Mouse (Mus musculus) heart, adult 2 months (tissue): ENCODE data around the gene Tmem147. TPM values are rescaled to one million over a fixed set of nuclear protein-coding genes. Genes with fewer than 3 reads are reported as not detected.
"Not testable (repeated sequence)": the region's sequence is repeated elsewhere in the genome, so short reads cannot be mapped to it uniquely, and the experiment has no call there.

Experiments
- DNase-seq, 2 experiments: peaks; one replicate each; pipeline ENCODE4 v3.0.0; 2021
- H3K27ac ChIP-seq: fragments of 200-600 bp; 2 replicates; pipeline ENCODE4 v1.8.1; 2022
- H3K27me3 ChIP-seq: fragments of 200-500 bp; 2 replicates; pipeline ENCODE4 v1.6.1; 2012; ENCODE audit warnings: mild to moderate bottlenecking, low read length, inconsistent platforms, mixed read lengths; ENCODE audit not compliant: control insufficient read depth, insufficient read depth
- H3K36me3 ChIP-seq: fragments of 200-500 bp; 2 replicates; pipeline ENCODE4 v1.6.1; 2012; ENCODE audit warnings: low read length, inconsistent platforms; ENCODE audit not compliant: control insufficient read depth, insufficient read depth
- H3K4me1 ChIP-seq: fragments of 200-500 bp; 2 replicates; pipeline ENCODE4 v1.6.1; 2011; ENCODE audit warnings: low read length; ENCODE audit not compliant: control insufficient read depth, insufficient read depth
- H3K4me3 ChIP-seq: fragments of 200-600 bp; 2 replicates; pipeline ENCODE4 v1.8.1; 2022
- H3K79me2 ChIP-seq: fragments of 200-500 bp; replicated peaks from 2 replicates; pipeline ENCODE4 v1.6.1; 2012; ENCODE audit warnings: mild to moderate bottlenecking, inconsistent platforms, low read length, moderate library complexity, mixed read lengths; ENCODE audit not compliant: control insufficient read depth, insufficient read depth
- H3K9ac ChIP-seq: fragments of 200-500 bp; 2 replicates; pipeline ENCODE4 v1.6.1; 2012; ENCODE audit warnings: low read depth, mild to moderate bottlenecking, control low read depth, inconsistent platforms, low read length, mixed read lengths
- CTCF ChIP-seq: fragments of 200-600 bp; IDR thresholded peaks from 2 replicates; pipeline ENCODE4 v1.8.1; 2022; ENCODE audit warnings: antibody characterized with exemption, mild to moderate bottlenecking, moderate library complexity
- EP300 ChIP-seq: fragments of 200-500 bp; IDR thresholded peaks from 2 replicates; pipeline ENCODE4 v1.6.1; 2011; ENCODE audit warnings: low read depth, low read length, control low read depth; ENCODE audit not compliant: insufficient read depth
- POLR2A ChIP-seq: fragments of 200-500 bp; IDR thresholded peaks from 2 replicates; pipeline ENCODE4 v1.6.1; 2011; ENCODE audit warnings: mild to moderate bottlenecking, low read depth, low read length, control low read depth; ENCODE audit not compliant: insufficient read depth
- WGBS: fragments of 180-500 bp; shearing (Covaris S2); methylation state at CpG from one replicate; pipeline ENCODE4 v1.1.7; 2018; 5-methylcytosine and 5-hydroxymethylcytosine counted together
- intact Hi-C: fragments of 180-260 bp; cut with DNase I; formaldehyde crosslinking; loops from one replicate; pipeline ENCODE4 v1.15.1; 2025
- polyA plus RNA-seq: library from polyadenylated mRNA; depleted of rRNA; stranded (reverse); fragments of >200 nt; gene quantifications from 2 replicates; pipeline ENCODE4 v1.2.3, GENCODE M21; 2012
- total RNA-seq, 2 experiments: library from RNA; stranded (reverse); gene quantifications; 2 replicates each; pipeline ENCODE4 v1.2.3; 2021

Tmem147 gene
- total and polyA plus RNA-seq, 3 experiments: 219 to 293 (median 241) TPM

DNA sequence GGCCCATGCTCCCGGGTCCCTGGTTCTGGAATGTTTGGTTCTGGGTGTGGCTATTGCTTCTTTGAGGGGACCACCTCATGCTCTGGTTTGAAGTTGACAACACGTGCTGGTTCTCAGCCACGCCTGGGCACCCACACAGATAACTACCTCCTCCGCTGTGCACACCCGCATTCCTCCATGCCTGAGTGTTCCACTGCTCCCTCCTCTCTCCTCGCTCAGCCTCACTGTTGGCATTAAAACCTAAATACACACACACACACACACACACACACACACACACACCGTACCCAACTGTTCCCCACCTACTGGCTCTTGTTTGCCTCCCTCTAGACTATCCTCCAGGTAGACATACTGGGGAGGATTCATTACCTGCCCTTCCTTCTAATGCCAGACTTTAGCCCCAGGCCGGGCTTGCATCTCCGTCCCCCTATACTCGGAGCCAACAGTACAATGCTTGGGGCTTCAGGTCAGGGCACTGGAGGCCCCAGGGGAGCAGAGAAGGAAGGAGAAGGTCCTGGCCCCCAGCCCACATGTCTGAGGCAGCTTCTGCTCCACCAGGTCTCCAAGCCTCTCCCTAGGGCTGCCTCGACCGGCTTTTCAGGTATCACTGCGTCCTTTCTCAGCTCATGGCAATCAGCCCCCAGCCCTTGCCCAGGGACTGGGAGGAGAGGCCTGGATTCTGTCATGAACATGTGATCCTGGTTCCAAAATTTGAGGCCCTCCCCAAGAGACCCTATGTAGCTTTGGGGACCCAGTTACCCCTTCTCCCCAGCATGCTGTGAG lies 20.7 kb upstream of the Tmem147 start:
- no peak for DNase-seq
- Histone ChIP-seq H3K27me3 (no peaks in the 10 kb centered on the region), H3K4me1 (no peaks in the 10 kb centered on the region), H3K79me2 (no peaks in the 10 kb centered on the region), H3K36me3 (no peaks in the 10 kb centered on the region), H3K4me3 (no peak overlapping the region), H3K9ac (no peak overlapping the region), H3K27ac (no peak overlapping the region)
- intact Hi-C loops: no loop called here
- WGBS: 75% methylated on average over 13 of the region's 13 CpGs
- TF ChIP-seq POLR2A (no peak), EP300 (no peak), CTCF (no peak)

GRCm38 (mm10) chr7:30747525-30748204 lies 18.3 kb upstream of the Tmem147 start:
- H3K79me2 ChIP-seq: no peaks in the 10 kb centered on the region
- no peak for TF ChIP-seq EP300
- no peak overlapping the region for H3K9ac ChIP-seq
- no peak overlapping the region for H3K4me3 ChIP-seq
- no peaks in the 10 kb centered on the region for H3K4me1 ChIP-seq
- WGBS: 84% methylated on average over 7 of the region's 7 CpGs
- H3K27ac ChIP-seq: no peak overlapping the region
- intact Hi-C loops: no loop called here
- H3K36me3 ChIP-seq: no peaks in the 10 kb centered on the region
- no peaks in the 10 kb centered on the region for H3K27me3 ChIP-seq
- no peak for DNase-seq

DNA sequence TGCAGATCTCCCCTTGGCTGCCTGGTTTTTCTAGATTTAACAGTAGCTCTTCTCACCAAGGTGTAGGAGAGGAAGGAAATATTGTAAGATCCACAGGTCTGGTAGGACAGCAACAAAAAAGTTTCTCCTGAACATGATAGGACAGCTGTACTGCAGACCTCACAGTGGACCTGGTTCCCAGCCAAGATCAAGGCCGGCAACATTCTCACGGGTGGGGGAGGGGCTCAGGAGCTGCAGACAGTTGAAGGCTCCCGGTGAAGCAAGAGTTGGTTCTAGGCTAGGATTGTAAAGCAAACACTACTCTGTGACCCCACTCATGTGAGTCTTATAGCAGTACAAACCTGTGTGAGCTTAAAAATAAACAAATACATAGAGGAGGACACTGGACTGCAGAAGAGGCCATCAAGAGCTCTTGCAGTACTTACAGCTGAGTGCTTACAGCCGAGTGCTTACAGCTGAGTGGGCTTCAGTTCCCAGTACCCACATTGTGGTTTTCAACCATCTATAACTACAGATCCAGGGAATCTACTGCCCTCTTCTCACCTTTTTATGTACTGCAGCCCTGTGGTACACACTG lies 14.8 kb upstream of the Tmem147 start:
- intact Hi-C loops: no loop called here
- Histone ChIP-seq H3K9ac (no peak overlapping the region), H3K27me3 (no peaks in the 10 kb centered on the region), H3K36me3 (no peaks in the 10 kb centered on the region), H3K4me3 (no peak overlapping the region), H3K79me2 (no peaks in the 10 kb centered on the region), H3K27ac (no peak overlapping the region), H3K4me1 (no peaks in the 10 kb centered on the region)
- peak; percentile 31 to 36 for DNase-seq
- TF ChIP-seq CTCF: no peak
- no peak for TF ChIP-seq POLR2A
- no peak for TF ChIP-seq EP300
- WGBS: 25% methylated on average over 4 of the region's 4 CpGs

- H3K27ac ChIP-seq, H3K27me3 ChIP-seq, H3K9ac ChIP-seq, H3K36me3 ChIP-seq, DNase-seq, intact Hi-C loops, H3K4me3 ChIP-seq, H3K4me1 ChIP-seq, H3K79me2 ChIP-seq: not testable (repeated sequence)
- 71% methylated on average over 1 of the region's 4 CpGs for WGBS
These were observed 14.3 kb upstream of the Tmem147 start, which contains the start of gene Gapdhs for GRCm38 (mm10) chr7:30743617-30744016. TSS of gene Gapdhs (minus strand) at chr7:30743681.

DNA sequence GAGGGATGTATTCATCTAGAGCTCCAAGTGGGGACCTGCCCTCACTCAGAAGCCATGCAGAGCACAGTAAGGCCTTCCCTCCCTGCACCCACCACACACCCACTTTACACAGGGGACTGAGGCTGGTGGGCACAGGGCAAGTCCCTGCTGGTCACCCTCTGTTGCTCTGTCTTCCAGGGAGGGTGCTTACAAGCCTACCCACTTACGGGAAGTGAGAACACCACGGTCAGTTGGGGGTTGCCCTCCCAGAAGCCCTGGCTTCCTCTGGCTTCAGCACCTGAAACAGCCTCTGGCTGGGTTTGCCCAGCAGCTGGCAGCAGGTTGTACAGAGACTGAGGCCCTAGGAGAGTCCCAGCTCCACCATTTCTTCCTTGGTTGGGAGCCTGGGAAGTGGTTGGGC lies 13.2 kb upstream of the Tmem147 start:
- H3K36me3 ChIP-seq, H3K27me3 ChIP-seq, H3K27ac ChIP-seq, H3K4me3 ChIP-seq, H3K79me2 ChIP-seq, DNase-seq, H3K4me1 ChIP-seq, H3K9ac ChIP-seq, intact Hi-C loops: not testable (repeated sequence)
- 70% methylated on average over 2 of the region's 2 CpGs for WGBS

GRCm38 (mm10) chr7:30736211-30736610 lies 6.9 kb upstream of the Tmem147 start:
- DNase-seq: no peak
- intact Hi-C loops: no loop called here
- Histone ChIP-seq H3K9ac (no peak overlapping the region), H3K4me3 (no peak overlapping the region), H3K79me2 (no peaks in the 10 kb centered on the region), H3K36me3 (no peaks in the 10 kb centered on the region), H3K27me3 (no peaks in the 10 kb centered on the region), H3K27ac (no peak overlapping the region), H3K4me1 (no peaks in the 10 kb centered on the region)
- WGBS: 85% methylated on average over 3 of the region's 3 CpGs
- TF ChIP-seq CTCF: no peak

- Histone ChIP-seq H3K4me3 (peak overlapping the region; percentile 28; the same call in 1 of the 2 replicates), H3K9ac (peak overlapping the region; percentile 67), H3K27ac (peak overlapping the region; percentile 15; the same call in 1 of the 2 replicates)
- H3K27me3 ChIP-seq, H3K79me2 ChIP-seq, intact Hi-C loops, DNase-seq, H3K4me1 ChIP-seq, H3K36me3 ChIP-seq: not testable (repeated sequence)
- WGBS: 19% methylated on average over 17 of the region's 22 CpGs
These were observed 853 bp upstream of the Tmem147 start for GRCm38 (mm10) chr7:30730064-30730722.
